Mouse (Mus musculus): ENCODE measurements around the gene Serpina16.

Serpina16 gene

GRCm38 (mm10) chr12:103656848-103657626 lies 18.9 kb downstream of the Serpina16 start, which contains the start of gene Serpina6:
Gene Serpina6 (minus strand): TSS chr12:103657212.
- no peak for DNase-seq (ENCODE audit: low spot score)

DNA sequence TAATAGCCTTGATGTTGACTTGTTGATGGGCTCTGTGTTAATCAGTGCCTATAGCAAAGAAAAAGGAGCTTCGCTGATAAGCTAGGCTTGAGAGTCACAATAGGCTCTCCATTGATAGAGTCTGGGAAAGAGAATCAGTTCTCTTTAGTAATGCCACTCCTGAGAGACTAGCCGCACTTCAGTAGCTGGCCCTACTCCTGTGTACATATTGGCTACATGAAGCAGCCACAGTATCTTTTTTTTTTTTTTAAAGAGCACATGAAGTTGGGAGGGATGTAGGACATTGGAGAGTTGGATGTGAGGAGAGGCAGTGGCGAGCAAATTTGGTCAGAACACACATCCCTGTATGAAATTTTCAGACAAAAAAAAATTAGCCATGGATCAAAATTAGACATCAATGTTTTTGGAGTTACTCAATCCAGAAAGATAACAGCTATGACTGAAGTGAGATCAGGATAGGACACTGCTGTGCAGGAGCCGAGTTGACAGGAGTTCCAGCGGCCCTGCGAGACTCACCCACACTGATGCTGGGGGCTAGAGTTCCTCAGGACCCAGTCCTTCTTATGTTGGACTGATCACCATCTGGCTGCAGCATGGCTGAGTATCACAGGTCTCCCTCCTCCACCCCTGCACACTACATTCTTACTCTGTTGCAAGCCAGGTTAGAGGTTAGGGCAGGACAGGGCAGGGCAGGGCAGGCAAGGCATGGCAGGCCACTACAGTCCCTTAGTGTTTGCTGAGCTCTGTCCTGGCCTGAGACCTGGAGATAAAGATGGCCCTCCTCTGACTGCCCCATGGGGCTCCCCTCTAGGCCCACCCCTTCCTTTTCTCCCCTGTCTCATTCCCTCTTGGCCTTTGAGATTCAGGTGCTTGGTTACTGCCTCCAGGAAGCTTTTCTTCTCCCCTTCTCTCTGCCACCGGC lies 20.6 kb downstream of the Serpina16 start:
- no peak for DNase-seq (ENCODE audit: low spot score)

DNA sequence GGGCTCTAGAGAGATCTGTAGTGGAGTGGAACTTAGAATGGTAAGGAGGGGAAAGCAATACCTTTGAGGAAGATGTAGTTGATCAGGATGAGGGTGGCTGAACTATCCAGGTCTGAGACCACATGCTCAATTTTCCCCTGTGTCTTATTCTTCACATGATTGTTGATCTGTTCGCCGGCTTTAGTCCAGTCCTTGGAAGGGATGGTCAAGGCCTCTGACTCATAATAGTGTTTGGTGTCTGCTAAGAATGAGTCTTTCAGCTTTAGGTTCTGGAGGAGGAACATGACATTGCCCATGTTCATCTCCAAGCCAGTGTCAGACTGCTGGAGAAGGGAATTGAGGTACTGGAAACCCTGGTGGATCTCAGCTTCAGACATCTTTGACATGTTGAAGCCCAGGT lies 22.1 kb downstream of the Serpina16 start:
- DNase-seq (ENCODE audit: low spot score), result no peak

- no peak for DNase-seq (ENCODE audit: low spot score)
Measured at GRCm38 (mm10) chr12:103646314-103646713, 29.6 kb downstream of the Serpina16 start.

GRCm38 (mm10) chr12:103644601-103645000 lies 31.3 kb downstream of the Serpina16 start:
- DNase-seq (ENCODE audit: low spot score), result no peak

- DNase-seq (ENCODE audit: low spot score), result no peak
Measured at GRCm38 (mm10) chr12:103643818-103644217, 32.1 kb downstream of the Serpina16 start.

DNA sequence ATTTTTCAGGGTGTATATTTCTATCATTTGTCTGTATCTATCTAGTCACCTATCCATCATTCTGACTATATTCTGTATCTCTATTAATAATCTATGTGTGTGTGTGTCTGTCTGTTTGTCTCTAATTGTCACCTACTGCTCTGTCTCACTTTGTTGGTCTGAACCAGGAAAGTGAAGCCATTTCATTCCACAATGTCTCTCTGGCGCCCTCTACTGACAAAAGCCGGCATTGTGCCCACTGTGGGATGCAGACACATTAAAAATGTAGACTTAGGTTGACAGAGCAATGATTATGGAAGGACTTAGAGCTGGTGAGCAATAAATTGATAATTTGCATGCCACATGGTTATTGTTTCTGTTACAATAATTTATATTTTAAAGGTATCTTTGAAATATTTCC lies 32.6 kb downstream of the Serpina16 start:
- DNase-seq (ENCODE audit: low spot score), result peak; percentile 8

DNA sequence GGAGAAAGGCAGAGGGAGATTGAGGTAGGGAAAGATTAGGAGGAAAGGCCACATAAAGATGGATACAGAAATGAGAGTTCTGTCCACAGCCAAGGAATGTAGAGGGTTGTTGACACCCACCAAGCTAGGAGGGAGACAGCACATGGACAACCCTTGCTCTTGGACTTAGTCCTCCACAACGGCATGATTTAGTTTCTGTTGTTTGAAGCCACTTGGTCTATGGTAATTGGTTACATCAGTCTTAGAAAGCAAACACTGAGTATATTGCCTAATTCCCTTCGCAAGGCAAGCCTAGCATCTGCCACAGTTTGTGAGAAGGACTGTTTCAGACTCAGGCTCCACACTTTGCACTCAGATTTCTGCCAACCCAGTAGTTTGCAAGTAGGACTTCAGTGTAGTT lies 40.1 kb downstream of the Serpina16 start:
- no peak for DNase-seq (ENCODE audit: low spot score)

DNA sequence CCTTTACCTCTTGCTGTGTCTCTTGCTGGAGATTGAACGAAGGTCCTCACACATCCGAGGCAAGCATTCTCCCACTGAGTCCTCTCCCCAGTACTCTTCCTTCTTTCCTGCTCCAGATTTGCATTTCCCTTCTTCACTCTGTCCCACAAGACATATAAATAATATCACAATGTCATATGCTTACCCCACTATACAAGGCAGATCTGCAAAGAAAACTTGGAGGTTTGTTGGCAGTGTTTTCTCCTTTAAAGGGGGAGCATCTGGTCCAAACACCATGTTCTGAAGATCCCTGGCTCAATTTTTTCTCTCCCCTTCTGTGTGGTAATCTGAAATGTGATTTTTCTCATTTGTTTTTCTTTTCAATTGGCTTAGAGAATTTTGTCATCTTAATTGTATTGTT lies 41.5 kb downstream of the Serpina16 start:
- no peak for DNase-seq (ENCODE audit: low spot score)

GRCm38 (mm10) chr12:103631203-103631612 lies 44.7 kb downstream of the Serpina16 start, which contains the start of gene Serpina10:
Gene Serpina10 (minus strand): TSS chr12:103631444.
- DNase-seq (ENCODE audit: low spot score), result no peak
